Mouse (Mus musculus): ENCODE results near the gene Gm49711. TPM values are rescaled to one million over a fixed set of nuclear protein-coding genes. Genes with fewer than 3 reads are reported as not detected.

Gene Gm49711
- polyA plus RNA-seq, 1 experiment: not detected

- no peaks in the 10 kb centered on the region for H3K27me3 ChIP-seq (ENCODE audit: control insufficient read depth, insufficient read depth, insufficient read length)
- H3ac ChIP-seq (ENCODE audit: control insufficient read depth, insufficient read length): no peak overlapping the region
- no peaks in the 10 kb centered on the region for H3K36me3 ChIP-seq (ENCODE audit: control insufficient read depth, insufficient read depth)
- no peak overlapping the region for H3K4me3 ChIP-seq
- no peaks in the 10 kb centered on the region for H3K79me2 ChIP-seq (ENCODE audit: control insufficient read depth, insufficient read depth)
- H3K4me2 ChIP-seq (ENCODE audit: low read depth): no peak overlapping the region
- TF ChIP-seq USF1 (IDR thresholded peaks at IDR 0.05; ENCODE audit: low read depth) (no peak), TCF3 (IDR thresholded peaks at IDR 0.05; ENCODE audit: insufficient read length, low read depth) (no peak), SRF (IDR thresholded peaks at IDR 0.05; ENCODE audit: control insufficient read depth, insufficient read length, low read depth) (no peak), MYOG (IDR thresholded peaks at IDR 0.05; ENCODE audit: control insufficient read depth in 1 of 3, insufficient read depth in 1 of 3, insufficient read length in 2 of 3, low read depth in 2 of 3) (no peak), REST (IDR thresholded peaks at IDR 0.05; ENCODE audit: insufficient read depth, insufficient read length) (no peak), TCF12 (IDR thresholded peaks at IDR 0.05; ENCODE audit: insufficient read depth, poor library complexity, severe bottlenecking) (no peak), MAX (IDR thresholded peaks at IDR 0.05; ENCODE audit: low read depth) (no peak), CEBPB (IDR thresholded peaks at IDR 0.05; ENCODE audit: insufficient read depth, poor library complexity, severe bottlenecking) (no peak), E2F4 (IDR thresholded peaks at IDR 0.05; ENCODE audit: insufficient read depth) (no peak), POLR2AphosphoS2 (IDR thresholded peaks at IDR 0.05; ENCODE audit: insufficient read length, low read depth) (no peak), MYOD1 (IDR thresholded peaks at IDR 0.05; ENCODE audit: control insufficient read depth in 1 of 3, insufficient read length in 2 of 3, low read depth in 2 of 3) (no peak), POLR2A (IDR thresholded peaks at IDR 0.05; ENCODE audit: insufficient read length, low read depth) (no peak)
Measured at GRCm38 (mm10) chr16:92037891-92038607, 20.1 kb upstream of the Gm49711 start.

GRCm38 (mm10) chr16:92039421-92039820 is 18.7 kb upstream of the Gm49711 start:
- no peaks in the 10 kb centered on the region for H3K79me2 ChIP-seq (ENCODE audit: control insufficient read depth, insufficient read depth)
- no peak overlapping the region for H3K4me2 ChIP-seq (ENCODE audit: low read depth)
- no peak overlapping the region for H3K4me3 ChIP-seq
- no peaks in the 10 kb centered on the region for H3K36me3 ChIP-seq (ENCODE audit: control insufficient read depth, insufficient read depth)
- TF ChIP-seq POLR2AphosphoS2 (IDR thresholded peaks at IDR 0.05; ENCODE audit: insufficient read length, low read depth) (no peak), TCF3 (IDR thresholded peaks at IDR 0.05; ENCODE audit: insufficient read length, low read depth) (no peak), TCF12 (IDR thresholded peaks at IDR 0.05; ENCODE audit: insufficient read depth, poor library complexity, severe bottlenecking) (no peak), MYOD1 (IDR thresholded peaks at IDR 0.05; ENCODE audit: control insufficient read depth in 1 of 3, insufficient read length in 2 of 3, low read depth in 2 of 3) (no peak), POLR2A (IDR thresholded peaks at IDR 0.05; ENCODE audit: insufficient read length, low read depth) (no peak), REST (IDR thresholded peaks at IDR 0.05; ENCODE audit: insufficient read depth, insufficient read length) (no peak), SRF (IDR thresholded peaks at IDR 0.05; ENCODE audit: control insufficient read depth, insufficient read length, low read depth) (no peak), MYOG (IDR thresholded peaks at IDR 0.05; ENCODE audit: control insufficient read depth in 1 of 3, insufficient read depth in 1 of 3, insufficient read length in 2 of 3, low read depth in 2 of 3) (no peak), E2F4 (IDR thresholded peaks at IDR 0.05; ENCODE audit: insufficient read depth) (no peak), CEBPB (IDR thresholded peaks at IDR 0.05; ENCODE audit: insufficient read depth, poor library complexity, severe bottlenecking) (no peak), USF1 (IDR thresholded peaks at IDR 0.05; ENCODE audit: low read depth) (no peak), MAX (IDR thresholded peaks at IDR 0.05; ENCODE audit: low read depth) (no peak)
- no peaks in the 10 kb centered on the region for H3K27me3 ChIP-seq (ENCODE audit: control insufficient read depth, insufficient read depth, insufficient read length)
- no peak overlapping the region for H3ac ChIP-seq (ENCODE audit: control insufficient read depth, insufficient read length)

- H3ac ChIP-seq (ENCODE audit: control insufficient read depth, insufficient read length): no peak overlapping the region
- H3K4me3 ChIP-seq: no peak overlapping the region
- H3K36me3 ChIP-seq (ENCODE audit: control insufficient read depth, insufficient read depth): no peaks in the 10 kb centered on the region
- H3K27me3 ChIP-seq (ENCODE audit: control insufficient read depth, insufficient read depth, insufficient read length): no peaks in the 10 kb centered on the region
- no peak overlapping the region for H3K4me2 ChIP-seq (ENCODE audit: low read depth)
- H3K79me2 ChIP-seq (ENCODE audit: control insufficient read depth, insufficient read depth): no peaks in the 10 kb centered on the region
- TF ChIP-seq REST (IDR thresholded peaks at IDR 0.05; ENCODE audit: insufficient read depth, insufficient read length): no peak
- TF ChIP-seq MAX (IDR thresholded peaks at IDR 0.05; ENCODE audit: low read depth): no peak
- no peak for TF ChIP-seq MYOD1 (IDR thresholded peaks at IDR 0.05; ENCODE audit: control insufficient read depth in 1 of 3, insufficient read length in 2 of 3, low read depth in 2 of 3)
- no peak for TF ChIP-seq E2F4 (IDR thresholded peaks at IDR 0.05; ENCODE audit: insufficient read depth)
- TF ChIP-seq MYOG (IDR thresholded peaks at IDR 0.05; ENCODE audit: control insufficient read depth in 1 of 3, insufficient read depth in 1 of 3, insufficient read length in 2 of 3, low read depth in 2 of 3): no peak
- no peak for TF ChIP-seq POLR2AphosphoS2 (IDR thresholded peaks at IDR 0.05; ENCODE audit: insufficient read length, low read depth)
- no peak for TF ChIP-seq SRF (IDR thresholded peaks at IDR 0.05; ENCODE audit: control insufficient read depth, insufficient read length, low read depth)
- no peak for TF ChIP-seq USF1 (IDR thresholded peaks at IDR 0.05; ENCODE audit: low read depth)
- TF ChIP-seq POLR2A (IDR thresholded peaks at IDR 0.05; ENCODE audit: insufficient read length, low read depth): no peak
- TF ChIP-seq TCF3 (IDR thresholded peaks at IDR 0.05; ENCODE audit: insufficient read length, low read depth): no peak
- no peak for TF ChIP-seq TCF12 (IDR thresholded peaks at IDR 0.05; ENCODE audit: insufficient read depth, poor library complexity, severe bottlenecking)
- no peak for TF ChIP-seq CEBPB (IDR thresholded peaks at IDR 0.05; ENCODE audit: insufficient read depth, poor library complexity, severe bottlenecking)
Measured at GRCm38 (mm10) chr16:92039966-92040365, 18.1 kb upstream of the Gm49711 start.

DNA sequence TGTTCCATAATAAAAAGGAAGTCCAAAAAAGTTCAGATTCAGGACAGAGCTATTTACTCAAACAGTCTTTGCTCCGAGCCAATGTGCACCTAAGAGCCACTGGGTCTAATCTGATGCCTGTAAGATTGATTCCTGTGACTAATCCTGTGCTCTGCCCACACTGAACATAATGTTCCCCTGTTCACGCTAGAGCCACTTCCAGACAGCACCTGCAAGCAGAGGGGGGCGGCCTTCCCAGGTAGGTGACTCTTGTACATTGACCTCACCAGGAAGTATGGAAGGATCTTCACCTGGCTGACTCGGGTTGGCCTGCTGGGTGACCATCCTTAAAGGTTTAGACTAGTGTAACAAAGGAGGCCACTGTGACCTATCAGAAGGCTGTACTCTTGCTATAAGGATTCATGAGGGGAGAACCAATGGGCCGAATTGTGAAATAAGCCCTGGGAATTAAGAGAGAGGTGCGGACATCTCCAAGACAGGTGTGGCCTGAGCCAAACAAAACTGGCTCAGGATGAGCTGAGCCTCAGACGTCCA is 6.3 kb upstream of the Gm49711 start:
- H3ac ChIP-seq (ENCODE audit: control insufficient read depth, insufficient read length): no peak overlapping the region

More for the DNA sequence above, 6.3 kb upstream of the Gm49711 start:
- Histone ChIP-seq H3K27me3 (ENCODE audit: control insufficient read depth, insufficient read depth, insufficient read length) (no peaks in the 10 kb centered on the region), H3K79me2 (ENCODE audit: control insufficient read depth, insufficient read depth) (no peaks in the 10 kb centered on the region), H3K4me2 (ENCODE audit: low read depth) (no peak overlapping the region), H3K36me3 (ENCODE audit: control insufficient read depth, insufficient read depth) (no peaks in the 10 kb centered on the region), H3K4me3 (no peak overlapping the region)
- TF ChIP-seq CEBPB (IDR thresholded peaks at IDR 0.05; ENCODE audit: insufficient read depth, poor library complexity, severe bottlenecking) (no peak), MYOG (IDR thresholded peaks at IDR 0.05; ENCODE audit: control insufficient read depth in 1 of 3, insufficient read depth in 1 of 3, insufficient read length in 2 of 3, low read depth in 2 of 3) (no peak), TCF3 (IDR thresholded peaks at IDR 0.05; ENCODE audit: insufficient read length, low read depth) (no peak), USF1 (IDR thresholded peaks at IDR 0.05; ENCODE audit: low read depth) (no peak), POLR2AphosphoS2 (IDR thresholded peaks at IDR 0.05; ENCODE audit: insufficient read length, low read depth) (no peak), E2F4 (IDR thresholded peaks at IDR 0.05; ENCODE audit: insufficient read depth) (no peak), TCF12 (IDR thresholded peaks at IDR 0.05; ENCODE audit: insufficient read depth, poor library complexity, severe bottlenecking) (no peak)

Data from myocyte (in vitro differentiated cells).